Mouse (Mus musculus) adrenal gland, postnatal 36 days (tissue): ENCODE data around the gene Gm609. TPM values are rescaled to one million over a fixed set of nuclear protein-coding genes. Genes with fewer than 3 reads are reported as not detected.
"Not testable (repeated sequence)": the region's sequence is repeated elsewhere in the genome, so short reads cannot be mapped to it uniquely, and the experiment has no call there.

Experiments
- DNase-seq, 2 experiments: peaks; one replicate each; pipeline ENCODE4 v3.0.0; 2021; ENCODE audit warnings: mixed read lengths in 1 of 2
- long read RNA-seq, 2 experiments: library from polyadenylated mRNA; stranded (forward); transcript quantifications; one replicate each; pipeline ENCODE4 v2.0.0; 2021; ENCODE audit warnings: borderline sequencing depth in 2 of 2
- total RNA-seq, 2 experiments: library from RNA; stranded (reverse); gene quantifications; 2 replicates each; pipeline ENCODE4 v1.2.3; 2021

Gm609 gene
- total RNA-seq, result not detected
- long read RNA-seq, experiment 1, result 0 reads
- long read RNA-seq, experiment 2, result 0 reads

GRCm38 (mm10) chr16:45492927-45493326 is at the start of gene Gm609:
TSS of gene Gm609 (minus strand) at chr16:45492969.
- DNase-seq, result no peak

- no peak for DNase-seq
Observed at GRCm38 (mm10) chr16:45542108-45542507, 49.3 kb upstream of the Gm609 start.

GRCm38 (mm10) chr16:45538342-45538741 is 45.6 kb upstream of the Gm609 start:
- not testable (repeated sequence) for DNase-seq

- no peak for DNase-seq
Observed at GRCm38 (mm10) chr16:45535009-45535408, 42.2 kb upstream of the Gm609 start, which contains the start of gene Slc9c1. TSS of gene Slc9c1 (plus strand) at chr16:45535309.

- no peak for DNase-seq
Observed at GRCm38 (mm10) chr16:45531950-45532349, 39.2 kb upstream of the Gm609 start, which contains the start of gene Gm17783. TSS of gene Gm17783 (minus strand) at chr16:45532050.

GRCm38 (mm10) chr16:45525551-45525950 is 32.8 kb upstream of the Gm609 start:
- no peak for DNase-seq

GRCm38 (mm10) chr16:45495326-45495725 is 2.6 kb upstream of the Gm609 start:
- peak in 1 of 2 experiments; percentile 14 for DNase-seq

- DNase-seq, result no peak
Observed at GRCm38 (mm10) chr16:45476991-45477390, 15.8 kb downstream of the Gm609 start.

- peak in 1 of 2 experiments; percentile 21 for DNase-seq
Observed at GRCm38 (mm10) chr16:45471836-45472235, 20.9 kb downstream of the Gm609 start.

GRCm38 (mm10) chr16:45454762-45455161 is 38.0 kb downstream of the Gm609 start:
- no peak for DNase-seq

GRCm38 (mm10) chr16:45437230-45437739 is 55.5 kb downstream of the Gm609 start:
- DNase-seq, result no peak

- no peak for DNase-seq
Observed at GRCm38 (mm10) chr16:45435591-45435990, 57.2 kb downstream of the Gm609 start.

GRCm38 (mm10) chr16:45427651-45428050 is 65.1 kb downstream of the Gm609 start:
- DNase-seq, result peak in 1 of 2 experiments; percentile 3

GRCm38 (mm10) chr16:45413497-45413896 is 79.3 kb downstream of the Gm609 start:
- DNase-seq, result no peak

- not testable (repeated sequence) for DNase-seq
Observed at GRCm38 (mm10) chr16:45409064-45409446, 83.7 kb downstream of the Gm609 start.

GRCm38 (mm10) chr16:45408425-45409063 is 84.2 kb downstream of the Gm609 start, which contains the start of gene Cd200:
TSS of gene Cd200 (minus strand) at chr16:45409053.
- peak; percentile 39 to 61 for DNase-seq

GRCm38 (mm10) chr16:45407645-45408400 is 84.9 kb downstream of the Gm609 start:
- DNase-seq, result no peak

- no peak for DNase-seq
Observed at GRCm38 (mm10) chr16:45407091-45407490, 85.7 kb downstream of the Gm609 start.

GRCm38 (mm10) chr16:45402951-45403350 is 89.8 kb downstream of the Gm609 start:
- no peak for DNase-seq

- DNase-seq, result no peak
Observed at GRCm38 (mm10) chr16:45402036-45402435, 90.7 kb downstream of the Gm609 start.

- DNase-seq, result no peak
Observed at GRCm38 (mm10) chr16:45399947-45400555, 92.7 kb downstream of the Gm609 start.

- no peak for DNase-seq
Observed at GRCm38 (mm10) chr16:45399411-45399810, 93.4 kb downstream of the Gm609 start.

GRCm38 (mm10) chr16:45397440-45397839 is 95.3 kb downstream of the Gm609 start:
- DNase-seq, result no peak
